Mouse (Mus musculus) ovary, adult 2 months (tissue): Measurements from ENCODE around the gene Ryk. TPM values are rescaled to one million over a fixed set of nuclear protein-coding genes. Genes with fewer than 3 reads are reported as not detected.

Experiments used
- polyA plus RNA-seq: library from polyadenylated mRNA; depleted of rRNA; stranded (reverse); fragments of >200 nt; gene quantifications from 2 replicates; pipeline ENCODE4 v1.2.3, GENCODE M21; 2012; rRNA removed

Ryk gene
- 58.2 and 66.6 TPM in 2 replicates for polyA plus RNA-seq

GRCm38 (mm10) chr9:102834742-102835591, at the start of gene Ryk:
Ryk (plus strand) TSS chr9:102834917.

Other genes starting within 250 kb of the Ryk start
- gene Anapc13, start 208.6 kb upstream of the Ryk start, polyA plus RNA-seq, result 70.7 and 78.6 TPM in 2 replicates
- 2.9 and 3.2 TPM in 2 replicates for gene Cep63, start 208.4 kb upstream of the Ryk start, polyA plus RNA-seq
- gene Amotl2, start 118.2 kb upstream of the Ryk start, polyA plus RNA-seq, result 37.5 and 38.9 TPM in 2 replicates
- 68.3 and 69.6 TPM in 2 replicates for gene Slco2a1, start 153.8 kb downstream of the Ryk start, polyA plus RNA-seq